Mouse (Mus musculus) kidney, adult 2 months (tissue): Measurements from ENCODE around the gene Fyb.
A peak's percentile ranks its signal among the peaks of the same experiment; 100 is the strongest.

Source experiments
- CTCF ChIP-seq: fragments of 200-500 bp; conservative IDR thresholded peaks from 2 replicates; pipeline ENCODE4 v1.5.1; 2011; ENCODE audit warnings: low read depth, mild to moderate bottlenecking, control low read depth, low read length, moderate library complexity, mixed read lengths; ENCODE audit not compliant: insufficient read depth, insufficient read length
- POLR2A ChIP-seq: fragments of 200-500 bp; IDR thresholded peaks from one replicate; pipeline ENCODE4 v1.6.1; 2011; ENCODE audit warnings: low read depth, low read length, control low read depth

DNA sequence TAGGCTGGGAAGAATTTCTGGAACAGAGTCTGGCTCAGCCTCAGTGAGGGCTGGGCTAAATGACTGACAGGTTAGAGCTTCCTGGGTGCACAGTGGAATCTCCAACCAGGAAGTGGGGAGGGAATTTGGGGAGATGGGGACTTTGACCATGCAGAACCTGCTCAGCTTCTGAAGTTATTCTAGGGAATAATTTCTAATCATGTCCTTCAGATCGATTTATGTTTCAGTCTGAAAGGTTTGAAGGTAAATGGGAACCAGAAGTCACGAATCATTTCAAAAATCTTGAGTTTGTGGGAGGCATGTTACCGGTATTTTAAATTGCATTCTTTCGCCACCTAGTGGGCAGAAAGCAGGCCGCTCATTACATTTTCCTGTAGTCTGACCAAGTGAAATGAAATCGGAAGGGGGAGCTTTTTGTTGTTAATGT lies 103.0 kb downstream of the Fyb start:
- TF ChIP-seq CTCF = 0 out of 2 replicates have a peak, but pooled peaks have one; percentile 5
- no peak for TF ChIP-seq POLR2A
